Mouse (Mus musculus) left cerebral cortex, adult 6 months (tissue): ENCODE data around the gene Gm6096. TPM values are rescaled to one million over a fixed set of nuclear protein-coding genes. Genes with fewer than 3 reads are reported as not detected.

Source experiments
- long read RNA-seq, 2 experiments: library from polyadenylated mRNA; unstranded; transcript quantifications; one replicate each; pipeline ENCODE4 v2.0.0; 2019 to 2020
- polyA plus RNA-seq: library from polyadenylated mRNA; unstranded; fragments of <200 nt; fragmentation: Nextera tagmentation; gene quantifications from 2 replicates; pipeline ENCODE4 v1.2.3, GENCODE M21; 2021

Gm6096 gene
- polyA plus RNA-seq = not detected in 2 replicates
- long read RNA-seq, experiment 1 = 0 reads
- long read RNA-seq, experiment 2 = 0 reads

GRCm38 (mm10) chr7:34250738-34251137, at the start of gene Gm6096:
Gene Gm6096, plus strand, starts transcription at chr7:34251038.

GRCm38 (mm10) chr7:34230116-34230515, 20.7 kb upstream of the Gm6096 start, which contains the start of gene Gpi1:
Gene Gpi1, minus strand, starts transcription at chr7:34230336.

Other genes with a start within 250 kb of the Gm6096 start
- gene Scgb2b27, start 237.1 kb upstream of the Gm6096 start, polyA plus RNA-seq = not detected in 2 replicates
- gene Scgb1b27, start 229.6 kb upstream of the Gm6096 start, polyA plus RNA-seq = not detected in 2 replicates
- gene Scgb1b30, start 155.6 kb upstream of the Gm6096 start, polyA plus RNA-seq = not detected in 2 replicates
- gene Wtip, start 117.8 kb upstream of the Gm6096 start, polyA plus RNA-seq = 0.60 and 0.65 TPM in 2 replicates
- gene Uba2, start 81.4 kb upstream of the Gm6096 start, polyA plus RNA-seq = 87.8 and 104 TPM in 2 replicates
- gene Pdcd2l, start 54.4 kb upstream of the Gm6096 start, polyA plus RNA-seq = 30.0 and 41.1 TPM in 2 replicates
- 529 and 592 TPM in 2 replicates for gene Gpi1, start 20.7 kb upstream of the Gm6096 start, polyA plus RNA-seq
- 7.2 and 10.1 TPM in 2 replicates for gene 4931406P16Rik, start 62.5 kb downstream of the Gm6096 start, polyA plus RNA-seq
- 10.4 and 15.6 TPM in 2 replicates for gene Lsm14a, start 142.3 kb downstream of the Gm6096 start, polyA plus RNA-seq